Mouse (Mus musculus): ENCODE data around the gene Samd14. TPM values are rescaled to one million over a fixed set of nuclear protein-coding genes. Genes with fewer than 3 reads are reported as not detected.

The Samd14 gene
- total RNA-seq, 1 experiment from 2014 or later = 16.6 TPM

- ATAC-seq (replicated peaks; ENCODE audit: low read depth, poor library complexity, severe bottlenecking) = no peak
Measured at GRCm38 (mm10) chr11:94988780-94989561, 20.7 kb upstream of the Samd14 start.

- ATAC-seq (replicated peaks; ENCODE audit: low read depth, poor library complexity, severe bottlenecking) = peak; percentile 59
Measured at GRCm38 (mm10) chr11:94989562-94990017, 20.1 kb upstream of the Samd14 start.

GRCm38 (mm10) chr11:94990102-94990748 is 19.5 kb upstream of the Samd14 start:
- ATAC-seq (replicated peaks; ENCODE audit: low read depth, poor library complexity, severe bottlenecking) = no peak

GRCm38 (mm10) chr11:94990749-94991577 is 18.7 kb upstream of the Samd14 start, which contains the start of gene Ppp1r9b:
Ppp1r9b (plus strand) TSS chr11:94991035.
- ATAC-seq (replicated peaks; ENCODE audit: low read depth, poor library complexity, severe bottlenecking) = peak; percentile 59

- ATAC-seq (replicated peaks; ENCODE audit: low read depth, poor library complexity, severe bottlenecking) = no peak
Measured at GRCm38 (mm10) chr11:94991641-94992479, 17.8 kb upstream of the Samd14 start.

GRCm38 (mm10) chr11:94992480-94992753 is 17.3 kb upstream of the Samd14 start:
- ATAC-seq (replicated peaks; ENCODE audit: low read depth, poor library complexity, severe bottlenecking) = no peak

- peak; percentile 27 for ATAC-seq (replicated peaks; ENCODE audit: low read depth, poor library complexity, severe bottlenecking)
Measured at GRCm38 (mm10) chr11:94992754-94993606, 16.7 kb upstream of the Samd14 start.

- ATAC-seq (replicated peaks; ENCODE audit: low read depth, poor library complexity, severe bottlenecking) = no peak
Measured at GRCm38 (mm10) chr11:94994208-94994814, 15.4 kb upstream of the Samd14 start.

- no peak for ATAC-seq (replicated peaks; ENCODE audit: low read depth, poor library complexity, severe bottlenecking)
Measured at GRCm38 (mm10) chr11:94994947-94995772, 14.5 kb upstream of the Samd14 start.

- ATAC-seq (replicated peaks; ENCODE audit: low read depth, poor library complexity, severe bottlenecking) = no peak
Measured at GRCm38 (mm10) chr11:94996101-94996500, 13.6 kb upstream of the Samd14 start.

GRCm38 (mm10) chr11:94996984-94997383 is 12.7 kb upstream of the Samd14 start:
- ATAC-seq (replicated peaks; ENCODE audit: low read depth, poor library complexity, severe bottlenecking) = no peak

GRCm38 (mm10) chr11:94997596-94997995 is 12.1 kb upstream of the Samd14 start:
- peak; percentile 62 for ATAC-seq (replicated peaks; ENCODE audit: low read depth, poor library complexity, severe bottlenecking)

GRCm38 (mm10) chr11:94998041-94998531 is 11.6 kb upstream of the Samd14 start:
- ATAC-seq (replicated peaks; ENCODE audit: low read depth, poor library complexity, severe bottlenecking) = no peak

GRCm38 (mm10) chr11:95000128-95000527 is 9.6 kb upstream of the Samd14 start:
- ATAC-seq (replicated peaks; ENCODE audit: low read depth, poor library complexity, severe bottlenecking) = no peak

- peak; percentile 33 for ATAC-seq (replicated peaks; ENCODE audit: low read depth, poor library complexity, severe bottlenecking)
Measured at GRCm38 (mm10) chr11:95000548-95000947, 9.1 kb upstream of the Samd14 start.

- ATAC-seq (replicated peaks; ENCODE audit: low read depth, poor library complexity, severe bottlenecking) = peak; percentile 39
Measured at GRCm38 (mm10) chr11:95001058-95001457, 8.6 kb upstream of the Samd14 start.

GRCm38 (mm10) chr11:95001584-95002347 is 7.9 kb upstream of the Samd14 start:
- no peak for ATAC-seq (replicated peaks; ENCODE audit: low read depth, poor library complexity, severe bottlenecking)
